Mouse (Mus musculus) forelimb bud, embryonic 11.5 days (tissue): ENCODE results near the gene Olfr1006.
"Not testable (repeated sequence)": the region's sequence is repeated elsewhere in the genome, so short reads cannot be mapped to it uniquely, and the experiment has no call there.

ENCODE experiments used
- DNase-seq: peaks from one replicate; pipeline ENCODE4 v3.0.0-alpha.2; 2012; ENCODE audit warnings: low read depth, low spot score

Gene Olfr1006

GRCm38 (mm10) chr2:85678667-85679066, at the start of gene Olfr1006:
Gene Olfr1006 (minus strand): TSS chr2:85678767.
- no peak for DNase-seq

- peak; percentile 28 for DNase-seq
Observed at GRCm38 (mm10) chr2:85725793-85726192, 47.2 kb upstream of the Olfr1006 start.

- DNase-seq, result no peak
Observed at GRCm38 (mm10) chr2:85715119-85715518, 36.6 kb upstream of the Olfr1006 start, which contains the start of gene Olfr1009. Gene Olfr1009 (plus strand): TSS chr2:85715419.

DNA sequence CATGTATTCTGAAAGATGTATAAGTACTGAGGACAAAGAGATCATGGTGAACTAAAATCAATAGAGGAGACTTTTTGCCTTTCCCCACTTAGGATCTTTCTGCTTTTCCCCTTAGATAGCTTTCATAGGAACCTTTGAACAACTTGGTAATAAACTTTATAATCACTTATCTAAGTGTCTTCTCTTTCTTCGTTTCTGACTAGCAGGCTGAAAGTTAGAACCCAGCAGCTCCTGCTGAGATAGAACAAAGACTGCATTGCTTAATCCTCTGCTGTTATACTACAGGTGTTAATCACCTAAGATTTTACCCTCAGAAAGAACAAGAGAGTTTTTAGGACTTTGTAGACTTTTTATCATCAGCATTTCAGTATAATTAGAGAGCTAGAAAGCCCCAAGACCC, 32.6 kb upstream of the Olfr1006 start:
- no peak for DNase-seq

- DNase-seq, result not testable (repeated sequence)
Observed at GRCm38 (mm10) chr2:85710680-85711079, 32.1 kb upstream of the Olfr1006 start.

- DNase-seq, result no peak
Observed at GRCm38 (mm10) chr2:85689131-85689530, 10.6 kb upstream of the Olfr1006 start, which contains the start of gene Olfr1008. Gene Olfr1008 (plus strand): TSS chr2:85689431.

- DNase-seq, result not testable (repeated sequence)
Observed at GRCm38 (mm10) chr2:85664355-85664754, 14.2 kb downstream of the Olfr1006 start, which contains the start of gene Olfr154. Gene Olfr154 (minus strand): TSS chr2:85664455.

DNA sequence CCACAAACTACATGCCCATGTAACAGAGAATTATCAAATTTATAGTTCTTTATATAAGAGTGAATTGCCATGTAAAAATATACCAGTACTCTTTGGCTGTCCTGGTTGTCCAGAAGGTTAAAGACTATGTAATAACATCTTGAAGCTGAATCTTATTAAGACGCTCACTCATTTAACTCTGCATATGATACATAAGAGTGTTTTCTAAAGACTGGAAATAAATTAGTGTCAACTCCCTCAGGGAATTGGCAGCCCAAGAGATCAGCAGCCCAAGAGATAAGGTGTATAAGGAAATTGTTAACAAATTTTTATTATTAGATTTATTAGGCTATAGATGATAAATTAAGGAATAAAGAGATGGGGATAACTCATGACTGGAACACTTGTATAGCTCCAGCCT, 28.0 kb downstream of the Olfr1006 start, which contains the start of gene Olfr1002:
Gene Olfr1002, minus strand, starts transcription at position 101 of the 400 bp plus-strand sequence.
- no peak for DNase-seq
